Mouse (Mus musculus): ENCODE measurements around the gene Bbs7.

DNA sequence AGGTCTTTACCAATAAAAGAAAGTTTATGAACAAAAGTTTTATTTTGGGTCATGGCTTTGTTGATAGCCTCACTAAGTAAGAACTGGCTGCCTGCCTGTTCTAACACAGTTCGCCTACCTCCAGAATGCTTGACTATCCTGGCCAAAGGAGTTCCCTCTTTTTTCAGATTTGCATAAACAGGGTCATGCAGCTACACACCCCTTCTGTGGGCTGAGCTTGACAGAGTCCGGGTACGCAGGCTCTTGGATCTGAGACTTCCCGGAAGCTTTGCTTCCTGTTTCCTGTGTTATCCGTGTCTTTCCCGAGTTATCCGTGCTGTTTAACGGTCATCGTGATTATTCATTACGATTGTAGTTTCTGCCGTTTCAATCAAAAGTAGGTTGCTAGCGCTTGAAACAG lies 77.2 kb downstream of the Bbs7 start:
- TF ChIP-seq CTCF (IDR thresholded peaks at IDR 0.05; ENCODE audit: extremely low read depth, insufficient read length, insufficient replicate concordance, low read depth, low read length): no peak
- TF ChIP-seq POLR2A (IDR thresholded peaks at IDR 0.05; ENCODE audit: low read depth, low read length): no peak
